Mouse (Mus musculus) thymus, adult 2 months (tissue): Measurements from ENCODE around the gene Vkorc1l1. TPM values are rescaled to one million over a fixed set of nuclear protein-coding genes. Genes with fewer than 3 reads are reported as not detected.

ENCODE experiments used
- DNase-seq: peaks from one replicate; pipeline ENCODE4 v3.0.0; 2021
- H3K27ac ChIP-seq: fragments of 200-500 bp; 2 replicates; pipeline ENCODE4 v1.5.1; 2012; ENCODE audit warnings: low read length, control low read depth; ENCODE audit not compliant: control insufficient read depth, insufficient read depth
- H3K27me3 ChIP-seq: fragments of 200-500 bp; 2 replicates; pipeline ENCODE4 v1.6.1; 2012; ENCODE audit warnings: mild to moderate bottlenecking, low read length, moderate library complexity, mixed read lengths; ENCODE audit not compliant: control insufficient read depth, insufficient read depth
- H3K36me3 ChIP-seq: fragments of 200-500 bp; 2 replicates; pipeline ENCODE4 v1.6.1; 2012; ENCODE audit warnings: mild to moderate bottlenecking, low read length, moderate library complexity; ENCODE audit not compliant: control insufficient read depth, insufficient read depth
- H3K4me1 ChIP-seq: fragments of 200-500 bp; replicated peaks from 2 replicates; pipeline ENCODE4 v1.6.1; 2012; ENCODE audit warnings: low read length; ENCODE audit not compliant: control insufficient read depth, insufficient read depth
- H3K4me3 ChIP-seq: fragments of 200-500 bp; 2 replicates; pipeline ENCODE4 v1.5.1; 2012; ENCODE audit warnings: mild to moderate bottlenecking, low read length, control low read depth, moderate library complexity; ENCODE audit not compliant: control insufficient read depth, insufficient read depth
- CTCF ChIP-seq: fragments of 200-500 bp; IDR thresholded peaks from 2 replicates; pipeline ENCODE4 v1.5.1; 2012; ENCODE audit warnings: mild to moderate bottlenecking, control low read depth, low read length, moderate library complexity, borderline replicate concordance; ENCODE audit not compliant: control insufficient read depth, poor library complexity, insufficient read depth; ENCODE audit errors: extremely low read depth
- POLR2A ChIP-seq: fragments of 200-500 bp; IDR thresholded peaks from 2 replicates; pipeline ENCODE4 v1.6.1; 2012; ENCODE audit warnings: mild to moderate bottlenecking, low read length, control low read depth, moderate library complexity; ENCODE audit not compliant: control insufficient read depth, poor library complexity, insufficient read depth; ENCODE audit errors: extremely low read depth
- WGBS: fragments of 180-500 bp; shearing (Covaris S2); methylation state at CpG from one replicate; pipeline ENCODE4 v1.1.7; 2018; 5-methylcytosine and 5-hydroxymethylcytosine counted together
- polyA plus RNA-seq: library from polyadenylated mRNA; depleted of rRNA; stranded (reverse); fragments of >200 nt; gene quantifications from 2 replicates; pipeline ENCODE4 v1.2.3, GENCODE M21; 2012

Gene Vkorc1l1
- polyA plus RNA-seq, 1 experiment = 20.9 TPM

DNA sequence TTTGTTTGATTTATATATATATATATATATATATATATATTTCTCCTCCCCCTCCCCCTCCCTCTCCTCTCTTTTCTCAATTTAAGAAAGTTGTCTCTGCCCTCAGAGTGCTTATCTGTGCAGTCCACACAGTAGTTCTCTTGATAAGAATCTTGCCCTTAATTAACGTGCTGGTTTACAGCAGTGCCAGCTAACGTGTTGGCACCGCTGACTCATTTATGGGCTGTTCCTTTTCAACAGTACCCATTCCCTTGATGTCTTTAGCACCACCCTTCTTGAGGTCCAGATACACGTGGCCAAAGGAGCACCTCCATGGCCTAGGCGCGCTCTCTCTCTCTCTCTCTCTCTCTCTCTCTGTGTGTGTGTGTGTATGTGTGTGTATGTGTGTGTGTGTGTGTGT, 14.0 kb downstream of the Vkorc1l1 start:
- H3K4me3 ChIP-seq = no peak overlapping the region

GRCm38 (mm10) chr5:129963224-129963623, 21.5 kb downstream of the Vkorc1l1 start:
- 94% methylated on average over 4 of the region's 4 CpGs for WGBS
- H3K27me3 ChIP-seq = no peaks in the 10 kb centered on the region
- H3K36me3 ChIP-seq = no peaks in the 10 kb centered on the region
- DNase-seq = no peak
- no peak for TF ChIP-seq POLR2A
- no peak for TF ChIP-seq CTCF
- H3K4me3 ChIP-seq = no peak overlapping the region
- no peaks in the 10 kb centered on the region for H3K4me1 ChIP-seq
- no peak overlapping the region for H3K27ac ChIP-seq

More for the DNA sequence above, 14.0 kb downstream of the Vkorc1l1 start:
- WGBS = 55% methylated on average over 6 of the region's 6 CpGs
- Histone ChIP-seq H3K4me1 (no peaks in the 10 kb centered on the region), H3K36me3 (no peaks in the 10 kb centered on the region), H3K27ac (no peak overlapping the region), H3K27me3 (no peaks in the 10 kb centered on the region)
- no peak for TF ChIP-seq CTCF
- TF ChIP-seq POLR2A = no peak
- no peak for DNase-seq

DNA sequence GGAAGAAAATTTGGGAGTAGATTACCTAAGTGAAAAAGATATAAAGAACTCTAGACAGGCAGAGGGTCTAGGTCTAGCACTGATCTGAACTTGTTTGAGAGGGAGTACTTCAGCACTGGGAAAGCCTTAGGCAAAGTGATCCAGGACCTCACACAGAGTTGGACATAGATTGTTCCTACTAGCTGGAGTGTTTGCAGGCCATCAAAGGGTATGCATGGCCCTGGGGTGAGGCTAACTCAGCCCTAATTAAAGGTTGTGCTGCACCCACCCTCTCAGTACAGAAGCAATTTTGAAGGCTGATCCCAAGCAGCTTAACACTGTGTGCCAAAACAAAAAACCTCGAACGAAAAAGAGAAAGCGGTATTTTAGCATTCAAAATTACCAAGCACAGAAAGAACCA, 24.7 kb downstream of the Vkorc1l1 start:
- no peaks in the 10 kb centered on the region for H3K4me1 ChIP-seq
- DNase-seq = no peak
- H3K27ac ChIP-seq = no peak overlapping the region
- TF ChIP-seq CTCF = no peak
- no peak for TF ChIP-seq POLR2A
- H3K36me3 ChIP-seq = 0 out of 2 replicates have a peak, but pooled peaks cover under 1% of the 10 kb centered on the region
- H3K4me3 ChIP-seq = no peak overlapping the region
- H3K27me3 ChIP-seq = no peaks in the 10 kb centered on the region
- 93% methylated on average over 3 of the region's 3 CpGs for WGBS

DNA sequence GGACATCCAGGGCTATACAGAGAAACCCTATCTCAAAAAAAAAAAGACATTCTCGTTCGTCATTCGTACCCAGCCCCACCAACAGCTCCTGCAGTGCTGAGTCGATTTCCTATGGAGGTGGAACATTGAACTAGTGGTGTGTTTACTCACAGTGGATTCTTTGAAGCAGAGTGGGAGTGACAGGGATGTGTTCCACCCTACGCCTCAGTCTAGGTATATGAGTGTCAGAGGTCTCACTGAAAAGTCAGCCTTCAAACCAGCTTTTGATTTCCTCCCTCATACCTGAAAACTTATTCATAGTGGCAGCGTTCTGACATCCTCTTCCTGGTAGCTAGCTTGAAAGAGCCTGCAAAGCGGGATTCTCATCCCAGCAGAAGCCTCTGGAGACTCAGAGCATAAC, 26.6 kb downstream of the Vkorc1l1 start:
- Histone ChIP-seq H3K27me3 (no peaks in the 10 kb centered on the region), H3K27ac (no peak overlapping the region), H3K4me3 (no peak overlapping the region), H3K4me1 (no peaks in the 10 kb centered on the region), H3K36me3 (0 out of 2 replicates have a peak, but pooled peaks cover 5% of the 10 kb centered on the region)
- no peak for TF ChIP-seq POLR2A
- TF ChIP-seq CTCF = no peak
- 94% methylated on average over 7 of the region's 7 CpGs for WGBS
- no peak for DNase-seq

- 93% methylated on average over 4 of the region's 4 CpGs for WGBS
- no peak for DNase-seq
Measured at GRCm38 (mm10) chr5:129971491-129971890, 29.7 kb downstream of the Vkorc1l1 start.

GRCm38 (mm10) chr5:129974354-129974753, 32.6 kb downstream of the Vkorc1l1 start:
- Histone ChIP-seq H3K4me1 (no peaks in the 10 kb centered on the region), H3K36me3 (0 out of 2 replicates have a peak, but pooled peaks cover 5% of the 10 kb centered on the region), H3K27me3 (no peaks in the 10 kb centered on the region), H3K27ac (no peak overlapping the region), H3K4me3 (no peak overlapping the region)
- TF ChIP-seq CTCF (no peak), POLR2A (no peak)
- no peak for DNase-seq
- WGBS = 93% methylated on average over 4 of the region's 4 CpGs

More at GRCm38 (mm10) chr5:129971491-129971890, 29.7 kb downstream of the Vkorc1l1 start:
- H3K36me3 ChIP-seq = 0 out of 2 replicates have a peak, but pooled peaks cover 5% of the 10 kb centered on the region
- TF ChIP-seq POLR2A (no peak), CTCF (no peak)
- H3K27ac ChIP-seq = no peak overlapping the region
- no peaks in the 10 kb centered on the region for H3K27me3 ChIP-seq
- no peak overlapping the region for H3K4me3 ChIP-seq
- no peaks in the 10 kb centered on the region for H3K4me1 ChIP-seq

DNA sequence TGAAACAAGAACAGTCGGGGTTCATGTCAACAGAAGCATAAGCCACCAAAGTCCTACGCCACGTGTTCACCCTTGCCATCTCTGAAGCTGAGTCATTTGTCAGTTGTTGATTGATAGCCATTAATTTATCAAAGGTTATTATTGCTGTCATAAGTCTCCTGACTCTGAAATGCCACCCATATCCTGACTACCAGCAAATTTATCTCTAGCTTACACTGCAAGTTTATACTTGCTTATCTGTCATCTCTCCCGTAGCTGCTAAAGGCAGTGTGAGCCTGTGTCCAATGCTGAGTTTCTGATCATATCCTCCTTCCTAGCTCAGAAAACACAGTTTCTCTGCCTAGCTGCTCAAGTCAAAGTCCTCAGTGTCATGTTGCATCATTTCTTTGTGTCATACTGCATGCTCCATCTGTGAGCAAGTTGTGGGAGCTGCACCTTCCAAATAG, 33.1 kb downstream of the Vkorc1l1 start:
- no peak for DNase-seq
- no peaks in the 10 kb centered on the region for H3K4me1 ChIP-seq
- no peak overlapping the region for H3K27ac ChIP-seq
- no peaks in the 10 kb centered on the region for H3K27me3 ChIP-seq
- 91% methylated on average over 4 of the region's 4 CpGs for WGBS
- no peak overlapping the region for H3K4me3 ChIP-seq
- H3K36me3 ChIP-seq = 0 out of 2 replicates have a peak, but pooled peaks cover 5% of the 10 kb centered on the region
- no peak for TF ChIP-seq POLR2A
- TF ChIP-seq CTCF = no peak
